Comparison of ENCODE assay signal across 8 mouse cellular contexts in the genomic region with DNA sequence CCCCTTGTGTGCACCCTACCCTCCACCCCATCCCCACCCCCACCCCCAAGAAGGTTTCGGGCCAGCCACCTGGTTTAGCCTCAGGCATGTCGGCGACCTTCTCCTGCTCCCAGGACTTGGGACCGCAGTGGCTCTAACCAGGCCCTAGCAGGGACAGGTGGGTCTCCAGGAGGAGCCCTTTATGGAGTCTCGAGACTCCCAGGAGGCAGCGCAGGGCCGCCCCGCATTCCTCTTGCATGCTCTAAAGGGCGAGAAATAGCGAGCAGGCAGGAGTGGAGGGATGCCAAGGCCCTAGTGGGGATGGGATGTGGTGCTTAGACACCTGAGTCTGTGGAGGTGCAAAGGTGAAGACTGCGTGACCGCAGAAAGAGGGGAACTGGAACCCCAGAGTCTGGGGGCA. TPM values are rescaled to one million over a fixed set of nuclear protein-coding genes. Genes with fewer than 3 reads are reported as not detected.
DNase-seq lines count a peak whose midpoint lies in the region; ATAC-seq lines count a peak whose summit lies in the region.

TSS of gene Mybpc2 (minus strand) at position 155 of the 400 bp plus-strand sequence.

- 30% methylated on average over 12 of the region's 12 CpGs for WGBS in forebrain, embryonic 10.5 days
- WGBS in forebrain, embryonic 12.5 days: 41% methylated on average over 12 of the region's 12 CpGs
- WGBS in heart, embryonic 10.5 days: 28% methylated on average over 12 of the region's 12 CpGs
- WGBS in midbrain, embryonic 15.5 days: 42% methylated on average over 12 of the region's 12 CpGs

- no peak within 1 kb of the TSS for H3K9ac ChIP-seq in forebrain, embryonic 12.5 days
- H3K9ac ChIP-seq in midbrain, embryonic 15.5 days: no peak within 1 kb of the TSS

- no peaks in the 10 kb centered on the region for H3K9me3 ChIP-seq in forebrain, embryonic 10.5 days
- H3K9me3 ChIP-seq in forebrain, embryonic 12.5 days: peaks cover 1% of the 10 kb centered on the region; the same call in 1 of the 2 replicates
- H3K9me3 ChIP-seq in heart, embryonic 10.5 days: no peaks in the 10 kb centered on the region
- H3K9me3 ChIP-seq in midbrain, embryonic 15.5 days: no peaks in the 10 kb centered on the region

- no peak for ATAC-seq in forebrain, embryonic 12.5 days (ENCODE audit: low FRiP score)
- ATAC-seq in midbrain, embryonic 15.5 days (replicated peaks): no peak
- ATAC-seq in megakaryocyte-erythroid progenitor cell, adult 5-6 weeks (replicated peaks; ENCODE audit: low FRiP score, low TSS enrichment, poor library complexity, severe bottlenecking): no peak

- no peaks in the 10 kb centered on the region for H3K36me3 ChIP-seq in forebrain, embryonic 10.5 days (replicated peaks)
- no peaks in the 10 kb centered on the region for H3K36me3 ChIP-seq in forebrain, embryonic 12.5 days (replicated peaks)
- H3K36me3 ChIP-seq in heart, embryonic 10.5 days: no peaks in the 10 kb centered on the region
- H3K36me3 ChIP-seq in midbrain, embryonic 15.5 days (replicated peaks): no peaks in the 10 kb centered on the region

- peaks cover 90% of the 10 kb centered on the region for H3K27me3 ChIP-seq in forebrain, embryonic 10.5 days (ENCODE audit: poor library complexity, severe bottlenecking)
- H3K27me3 ChIP-seq in forebrain, embryonic 12.5 days: peaks cover 86% of the 10 kb centered on the region
- H3K27me3 ChIP-seq in heart, embryonic 10.5 days (ENCODE audit: insufficient read depth, poor library complexity, severe bottlenecking): peaks cover 91% of the 10 kb centered on the region
- peaks cover 34% of the 10 kb centered on the region for H3K27me3 ChIP-seq in midbrain, embryonic 15.5 days (replicated peaks)

- H3K4me2 ChIP-seq in forebrain, embryonic 12.5 days: no peak within 1 kb of the TSS; the same call in 1 of the 2 replicates
- H3K4me2 ChIP-seq in midbrain, embryonic 15.5 days: peak within 1 kb of the TSS; percentile 10; the same call in 1 of the 2 replicates

- peak within 1 kb of the TSS; percentile 22; the same call in 1 of the 2 replicates for H3K4me3 ChIP-seq in forebrain, embryonic 10.5 days
- H3K4me3 ChIP-seq in forebrain, embryonic 12.5 days (replicated peaks): no peak within 1 kb of the TSS
- peak within 1 kb of the TSS; percentile 29; the same call in 1 of the 2 replicates for H3K4me3 ChIP-seq in heart, embryonic 10.5 days
- H3K4me3 ChIP-seq in midbrain, embryonic 15.5 days: no peak within 1 kb of the TSS

- DNase-seq in forebrain, embryonic 10.5 days (ENCODE audit: extremely low spot score, low spot score): no peak
- DNase-seq in heart, embryonic 10.5 days (ENCODE audit: low spot score): no peak
- peak; percentile 34 to 41 for DNase-seq in kidney, adult 8-10 months
- DNase-seq in ovary, postnatal 14 days (ENCODE audit: low spot score): no peak
- DNase-seq in c-Kit-positive CD71-positive TER-119-positive erythroid progenitor cells, embryonic 14.5 days (ENCODE audit: low spot score): no peak

- peaks cover 36% of the 10 kb centered on the region for H3K4me1 ChIP-seq in forebrain, embryonic 10.5 days
- H3K4me1 ChIP-seq in forebrain, embryonic 12.5 days: peaks cover 25% of the 10 kb centered on the region
- peaks cover 30% of the 10 kb centered on the region for H3K4me1 ChIP-seq in heart, embryonic 10.5 days
- peaks cover 15% of the 10 kb centered on the region for H3K4me1 ChIP-seq in midbrain, embryonic 15.5 days

- H3K27ac ChIP-seq in forebrain, embryonic 10.5 days: peak within 1 kb of the TSS; percentile 40; the same call in 1 of the 2 replicates
- no peak within 1 kb of the TSS for H3K27ac ChIP-seq in forebrain, embryonic 12.5 days
- peak within 1 kb of the TSS; percentile 62; the same call in 1 of the 2 replicates for H3K27ac ChIP-seq in heart, embryonic 10.5 days
- H3K27ac ChIP-seq in midbrain, embryonic 15.5 days: no peak within 1 kb of the TSS

RNA-seq across cellular contexts. Expression of gene Mybpc2, which starts in this region (rescaled TPM):
- 0.06 and 0.12 TPM in 2 replicates for polyA plus RNA-seq in forebrain, embryonic 10.5 days (2016; fragmentation: Nextera tagmentation; extraction: Ambion mirVana)
- 0.13 and 0.17 TPM in 2 replicates for polyA plus RNA-seq in forebrain, embryonic 12.5 days (2016; fragmentation: Nextera tagmentation; extraction: Ambion mirVana)
- 0.21 TPM in 2 replicates for polyA plus RNA-seq in heart, embryonic 10.5 days (2016; fragmentation: Nextera tagmentation; extraction: Ambion mirVana)
- polyA plus RNA-seq in midbrain, embryonic 15.5 days (2015; fragmentation: Nextera tagmentation; extraction: Ambion mirVana): 0.19 and 0.28 TPM in 2 replicates
- total RNA-seq in megakaryocyte-erythroid progenitor cell, adult 5-6 weeks (2014; fragmentation: Nextera tagmentation): 0.48 TPM in 1 of 2 replicates, not detected in the other
- not detected in 2 replicates for total RNA-seq in megakaryocyte-erythroid progenitor cell, adult 5-6 weeks (2017)

Comparison
In these comparisons a context has a peak if more than half of its experiments do, and no peak if none do; other contexts are left out.
1. H3K27ac ChIP-seq: peak in forebrain, embryonic 10.5 days (single experiment) and heart, embryonic 10.5 days (single experiment); none in forebrain, embryonic 12.5 days (single experiment) and midbrain, embryonic 15.5 days (single experiment).
2. H3K4me3 ChIP-seq: peak in forebrain, embryonic 10.5 days (single experiment) and heart, embryonic 10.5 days (single experiment); none in forebrain, embryonic 12.5 days (single experiment) and midbrain, embryonic 15.5 days (single experiment).
3. DNase-seq: peak in kidney, adult 8-10 months (2 of 2); none in forebrain, embryonic 10.5 days (single experiment), heart, embryonic 10.5 days (single experiment), ovary, postnatal 14 days (single experiment) and c-Kit-positive CD71-positive TER-119-positive erythroid progenitor cells, embryonic 14.5 days (single experiment).